Mouse (Mus musculus) layer of hippocampus, postnatal 14 days (tissue): ENCODE data around the gene Creg2. TPM values are rescaled to one million over a fixed set of nuclear protein-coding genes. Genes with fewer than 3 reads are reported as not detected.
"Not testable (repeated sequence)": the region's sequence is repeated elsewhere in the genome, so short reads cannot be mapped to it uniquely, and the experiment has no call there.

Source experiments
- DNase-seq, 2 experiments: peaks; one replicate each; pipeline ENCODE4 v3.0.0; 2021 to 2022; ENCODE audit warnings: low spot score in 2 of 2, mixed read lengths in 1 of 2
- total RNA-seq, 2 experiments: library from RNA; stranded (reverse); gene quantifications; 2 replicates each; pipeline ENCODE4 v1.2.3; 2021

The Creg2 gene
- total RNA-seq, 2 experiments from 2014 or later = 66.6 to 68.0 TPM

DNA sequence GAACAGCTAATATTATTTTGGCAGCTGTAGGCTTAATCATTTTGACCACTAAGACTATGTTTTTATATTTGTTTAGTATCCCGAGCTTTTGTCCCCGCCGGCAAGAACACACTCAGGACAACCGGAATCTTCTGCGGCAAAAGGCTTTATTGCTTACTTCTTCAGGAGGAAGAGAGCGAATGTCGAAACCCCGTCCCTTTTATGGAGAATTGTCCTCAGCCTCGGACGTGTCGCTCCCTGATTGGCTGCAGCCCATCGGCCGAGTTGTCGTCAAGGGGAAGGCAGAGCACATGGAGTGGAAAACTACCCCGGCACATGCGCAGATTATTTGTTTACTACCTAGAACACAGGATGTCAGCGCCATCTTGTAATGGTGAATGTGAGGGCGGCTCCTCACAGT lies 3.6 kb upstream of the Creg2 start:
- DNase-seq = not testable (repeated sequence)

DNA sequence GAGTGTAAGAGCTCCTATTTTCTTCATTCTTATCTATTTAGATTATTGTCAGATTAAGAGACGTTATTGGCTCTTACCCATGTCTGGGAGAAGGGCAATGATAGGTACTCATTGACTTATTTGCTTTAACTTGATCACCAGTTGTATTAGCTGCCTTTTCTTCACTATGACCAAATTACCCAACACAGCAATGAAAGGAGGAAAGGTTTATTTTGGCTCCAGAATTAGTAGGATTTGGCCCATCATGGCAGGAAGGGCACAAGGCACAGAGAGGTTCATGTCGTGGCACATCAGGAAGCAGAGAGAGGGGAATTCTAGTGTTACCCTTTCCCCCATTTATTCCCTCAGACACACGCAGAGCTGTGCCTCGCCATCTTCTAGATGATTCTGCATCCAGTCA lies 1.8 kb upstream of the Creg2 start:
- no peak for DNase-seq

DNA sequence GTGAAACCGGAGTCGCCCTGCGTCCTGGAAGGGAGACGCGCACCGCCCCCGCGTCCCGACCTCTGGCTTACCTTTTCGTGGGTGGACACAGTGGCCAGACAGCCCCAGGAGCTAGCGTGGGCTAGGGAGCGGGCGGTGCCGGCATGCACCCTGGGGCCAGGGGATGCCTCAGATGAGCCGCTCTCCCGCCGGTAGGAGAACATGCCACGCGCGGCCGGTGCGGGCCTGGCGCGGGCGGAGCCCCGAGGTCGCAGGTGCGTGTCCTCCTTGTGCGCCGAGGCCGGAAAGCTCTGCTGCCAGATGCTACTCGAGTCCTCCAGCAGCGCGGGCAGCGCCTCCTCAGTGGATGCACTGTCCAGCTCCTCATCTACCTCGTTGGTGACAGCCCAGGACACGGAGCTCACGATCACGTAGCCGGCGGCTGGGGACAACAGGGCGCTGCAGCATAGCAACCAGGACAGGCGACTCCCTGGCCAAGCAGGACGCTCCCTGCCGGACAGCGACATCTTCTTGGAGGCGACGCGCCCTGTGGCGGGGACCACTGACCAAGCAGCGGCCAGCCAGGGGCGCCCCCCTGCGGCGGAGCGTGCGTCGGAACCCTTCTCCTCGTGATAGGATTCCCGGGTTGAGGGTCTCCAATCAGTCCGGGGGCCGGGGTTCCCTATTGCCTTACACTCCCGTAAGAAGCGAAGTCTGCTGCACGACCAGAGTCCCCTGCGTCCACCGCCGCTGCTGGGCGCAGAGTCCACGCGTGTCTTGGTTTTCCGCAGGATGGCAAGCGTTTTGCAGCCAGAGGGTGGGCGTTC lies 636 bp downstream of the Creg2 start:
- peak; percentile 73 to 79 for DNase-seq

DNA sequence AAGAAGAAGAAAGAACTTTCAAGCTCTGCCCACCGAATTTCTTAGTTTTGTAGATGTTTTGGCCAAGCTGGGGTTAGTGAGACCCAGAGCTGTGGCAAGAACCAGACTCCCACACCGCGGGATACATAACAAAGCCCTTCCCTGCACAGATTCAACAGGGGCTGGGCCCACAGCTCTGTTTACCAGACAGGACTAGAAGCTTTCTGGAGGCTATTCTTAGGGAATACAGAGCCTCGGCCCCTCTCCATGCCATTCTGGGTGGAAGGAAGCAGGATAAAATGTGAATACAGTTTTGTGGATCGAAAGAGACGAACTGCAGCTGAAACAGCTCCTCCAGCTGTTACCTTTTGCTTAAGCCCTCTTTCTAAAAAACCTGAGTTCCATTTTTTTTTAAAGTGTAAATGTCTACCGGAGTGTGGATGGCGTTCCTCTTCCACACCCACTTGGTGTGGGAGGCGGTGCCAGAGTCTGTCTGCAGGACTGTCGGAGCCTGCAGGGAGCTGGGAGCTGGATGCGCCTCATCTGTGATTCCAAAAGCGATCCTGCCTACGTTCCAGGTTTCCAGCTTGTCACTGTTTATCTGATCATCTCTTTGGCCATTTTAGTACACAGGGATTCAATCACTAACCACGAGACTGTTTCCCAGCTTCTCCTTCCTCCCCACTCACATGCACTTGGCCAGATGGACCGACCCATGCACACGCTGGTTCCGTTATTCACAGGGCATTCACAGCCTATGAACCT lies 1.4 kb downstream of the Creg2 start:
- DNase-seq = peak; percentile 36 to 52

DNA sequence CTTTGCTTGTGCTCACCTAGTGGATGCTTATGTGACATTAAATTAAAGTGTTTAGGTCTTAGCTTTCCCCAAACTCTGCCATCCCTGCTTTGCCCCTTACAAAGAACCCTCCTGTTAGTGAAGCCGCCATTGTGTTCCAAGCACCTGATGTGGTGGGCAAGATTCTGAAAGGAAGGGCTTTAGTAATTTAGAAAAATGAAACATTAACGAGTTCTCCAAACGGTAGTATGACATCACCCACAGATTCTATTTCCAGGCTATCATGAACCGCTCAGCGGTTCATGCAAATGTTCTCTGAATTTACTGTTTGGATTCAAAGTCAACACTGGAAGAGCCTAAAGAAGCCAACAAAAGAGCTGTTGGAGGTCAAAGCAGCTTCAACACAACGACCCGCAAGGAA lies 2.7 kb downstream of the Creg2 start:
- no peak for DNase-seq

DNA sequence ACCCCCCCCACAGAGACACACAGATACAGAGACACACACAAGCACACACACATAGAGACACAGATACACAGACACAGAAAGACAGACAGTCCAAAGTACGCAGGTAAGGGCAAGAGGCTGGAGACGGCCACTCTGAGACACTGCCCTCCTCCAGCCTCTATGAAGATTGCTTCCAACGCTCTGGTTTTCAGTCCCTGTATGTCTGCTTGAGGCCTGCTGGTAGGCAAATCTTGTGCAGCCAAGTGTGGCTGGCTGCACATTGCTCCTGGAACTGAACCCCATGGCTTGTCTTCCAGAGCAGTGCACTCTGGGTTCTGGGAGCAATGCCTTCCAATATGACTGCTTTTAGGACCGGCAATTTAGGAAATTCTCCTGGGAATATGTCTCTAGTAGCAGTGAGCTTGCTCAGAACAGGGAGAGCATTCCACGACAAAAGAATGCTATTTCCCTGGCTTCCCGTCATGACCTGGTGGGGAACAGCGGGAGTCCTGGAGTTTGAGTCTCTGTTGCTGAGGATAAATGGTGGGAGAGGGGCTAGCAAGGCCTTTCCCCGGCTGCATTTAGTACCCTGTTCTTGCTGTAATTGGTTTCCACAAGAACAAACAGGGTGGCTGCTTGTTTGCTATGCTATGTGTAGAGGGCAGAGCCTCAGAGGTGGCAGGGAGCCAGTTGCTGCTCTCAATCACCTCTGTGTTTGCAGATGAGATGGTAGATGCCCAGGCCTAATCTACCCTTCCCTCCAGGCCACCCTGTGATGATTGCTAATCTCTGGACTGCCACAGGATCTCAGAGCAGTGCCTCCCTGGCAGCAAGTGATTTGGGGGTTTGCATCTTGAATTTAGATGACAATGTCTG lies 5.1 kb downstream of the Creg2 start:
- DNase-seq = peak; percentile 35 to 55

DNA sequence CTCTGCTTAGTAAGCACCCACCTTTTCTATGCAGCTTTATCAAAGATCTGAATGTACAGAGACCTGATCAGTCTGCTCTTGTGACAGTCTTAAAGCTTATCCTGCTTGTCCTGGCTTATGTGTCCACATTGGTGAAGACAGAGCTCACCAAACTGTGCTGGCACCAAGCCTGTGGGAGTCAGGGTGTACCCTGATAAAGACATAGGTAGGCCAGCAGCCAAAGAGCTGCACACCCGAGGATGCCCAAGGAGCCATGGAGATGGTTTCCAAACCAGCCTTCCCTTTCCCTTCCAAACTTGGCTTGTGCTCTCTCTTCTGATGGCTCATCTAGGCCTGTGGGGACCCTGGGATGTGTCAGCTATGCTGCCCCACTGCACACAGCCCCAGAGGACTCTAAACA lies 6.9 kb downstream of the Creg2 start:
- no peak for DNase-seq

DNA sequence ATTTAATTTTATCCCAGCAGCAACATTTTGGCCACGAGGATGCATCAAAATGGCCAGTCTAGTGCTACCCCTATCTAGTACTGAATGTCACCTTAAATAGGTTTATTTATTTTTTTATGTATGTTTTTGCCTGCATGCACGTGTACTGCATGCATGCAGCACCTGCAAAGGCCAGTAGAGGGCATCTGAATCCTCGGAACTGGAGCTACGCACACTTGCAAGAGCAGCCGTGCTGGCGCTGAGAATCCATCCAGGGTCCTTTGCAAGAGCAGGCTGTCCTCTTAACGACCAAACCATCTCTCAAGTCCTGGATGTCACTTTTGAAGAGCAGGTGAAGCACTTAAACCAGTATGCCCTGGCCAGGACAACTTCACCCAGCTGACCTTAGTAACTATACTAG lies 9.6 kb downstream of the Creg2 start:
- DNase-seq = no peak

DNA sequence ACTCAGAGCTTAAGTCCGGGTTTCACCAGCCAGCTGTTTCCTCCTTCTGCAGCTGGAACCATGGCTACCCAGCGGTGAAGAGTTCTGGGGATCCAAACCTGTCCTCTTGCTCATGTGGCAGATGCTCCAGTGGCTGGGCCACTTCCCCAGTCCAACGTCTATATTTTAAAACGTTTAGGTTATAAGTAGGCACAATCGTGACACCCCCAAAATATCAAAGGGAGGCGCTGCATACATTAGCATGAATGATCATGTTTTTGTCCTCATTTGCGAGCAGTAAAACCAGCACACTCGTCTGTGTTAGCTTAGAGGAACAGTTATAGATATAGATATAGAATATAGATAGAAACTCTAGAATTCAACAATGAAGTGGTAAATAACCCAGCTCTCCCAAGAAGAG lies 14.1 kb downstream of the Creg2 start:
- no peak for DNase-seq

DNA sequence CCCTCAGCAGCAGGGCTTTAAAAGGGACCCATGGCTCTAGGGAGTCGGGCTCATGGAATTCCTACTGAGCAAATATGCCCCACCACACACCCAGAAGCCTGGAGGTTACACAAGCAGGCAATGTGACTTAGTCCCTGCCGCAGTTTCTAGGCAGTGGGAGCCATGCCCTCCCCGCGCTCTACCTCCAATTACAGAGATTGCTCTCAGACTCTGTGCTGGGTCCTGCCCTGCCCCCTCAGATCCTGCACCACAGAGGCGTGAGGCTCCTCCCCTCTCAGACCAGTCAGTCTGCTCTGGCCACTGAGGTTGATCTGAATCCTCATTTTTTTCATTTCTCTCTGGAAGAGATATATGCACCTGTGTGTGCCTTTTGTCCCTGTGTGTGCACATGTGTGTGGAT lies 14.6 kb downstream of the Creg2 start:
- DNase-seq = no peak

DNA sequence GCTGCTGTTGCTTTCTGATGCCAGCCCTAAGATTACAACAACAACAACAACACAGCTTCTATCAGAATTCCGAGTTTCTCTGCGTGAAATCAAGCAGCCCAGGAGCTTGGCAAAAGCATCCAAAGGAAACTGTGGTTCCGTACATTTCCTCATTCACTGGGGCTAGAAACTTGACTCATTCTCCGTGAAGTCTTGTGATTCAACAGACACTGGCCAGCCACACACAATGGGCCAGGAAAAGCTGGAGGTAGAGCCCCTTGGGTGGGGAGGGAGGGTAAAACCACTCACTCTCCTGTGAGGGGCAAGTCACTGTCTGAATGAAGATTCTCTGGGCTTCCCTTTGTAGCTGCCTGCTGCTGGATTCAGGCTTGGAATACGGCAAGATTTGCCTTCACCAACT lies 15.1 kb downstream of the Creg2 start:
- no peak for DNase-seq

DNA sequence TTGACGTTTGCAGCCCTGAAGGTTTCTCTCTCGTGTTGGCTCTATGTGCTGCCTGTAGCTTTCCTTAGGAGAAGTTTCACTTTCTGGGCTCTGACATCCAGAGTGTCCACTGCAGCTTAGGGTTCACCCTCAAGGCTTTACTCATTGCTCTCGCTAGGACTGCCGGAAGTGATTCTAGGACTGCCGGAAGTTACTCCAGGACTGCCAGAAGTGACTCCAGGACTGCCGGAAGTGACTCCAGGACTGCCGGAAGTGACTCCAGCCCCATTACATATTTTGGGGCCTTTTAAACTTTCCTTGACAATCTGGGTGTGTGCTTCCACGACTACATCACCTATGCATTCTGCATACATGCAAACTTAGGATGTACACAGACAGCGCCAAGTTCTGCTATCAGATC lies 22.7 kb downstream of the Creg2 start:
- DNase-seq = no peak

DNA sequence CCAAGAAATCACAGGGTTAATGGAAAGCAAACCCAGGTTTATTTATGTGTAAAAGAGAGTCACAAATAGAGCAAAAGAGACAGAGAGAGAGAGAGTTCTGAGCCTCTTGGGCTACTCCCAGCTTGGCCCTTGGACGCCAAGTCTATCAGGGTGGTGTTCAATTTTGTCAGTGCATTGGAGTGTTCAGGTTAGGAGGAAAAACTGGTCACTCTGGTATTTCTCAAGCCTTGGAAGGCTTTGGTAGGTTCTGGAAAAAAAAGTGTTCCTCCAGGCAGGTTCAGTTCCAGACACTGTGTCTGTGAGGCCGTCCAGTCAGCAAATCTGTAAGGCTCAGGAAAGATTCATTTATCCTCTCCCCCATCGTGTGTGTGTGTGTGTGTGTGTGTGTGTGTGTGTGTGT lies 25.8 kb downstream of the Creg2 start:
- DNase-seq = no peak

DNA sequence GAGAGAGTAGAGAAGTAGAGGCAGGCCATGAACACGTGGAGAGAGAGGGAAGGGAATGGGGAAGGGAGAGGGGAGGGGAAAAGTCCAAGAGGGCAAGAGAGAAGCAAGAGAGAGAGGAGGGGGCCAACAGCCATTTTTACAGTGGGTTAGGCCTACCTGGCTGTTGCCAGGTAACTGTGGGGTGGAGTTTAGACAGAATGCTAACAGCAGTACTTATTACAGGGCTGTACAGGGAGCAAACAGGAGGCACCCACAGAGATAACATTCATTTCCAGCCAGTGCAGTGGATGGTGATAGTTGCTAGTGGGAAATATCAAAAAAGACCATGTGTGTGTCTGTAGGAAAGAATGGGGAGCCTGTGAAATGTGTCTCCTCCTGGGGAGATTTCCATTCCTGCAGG lies 27.5 kb downstream of the Creg2 start:
- no peak for DNase-seq

DNA sequence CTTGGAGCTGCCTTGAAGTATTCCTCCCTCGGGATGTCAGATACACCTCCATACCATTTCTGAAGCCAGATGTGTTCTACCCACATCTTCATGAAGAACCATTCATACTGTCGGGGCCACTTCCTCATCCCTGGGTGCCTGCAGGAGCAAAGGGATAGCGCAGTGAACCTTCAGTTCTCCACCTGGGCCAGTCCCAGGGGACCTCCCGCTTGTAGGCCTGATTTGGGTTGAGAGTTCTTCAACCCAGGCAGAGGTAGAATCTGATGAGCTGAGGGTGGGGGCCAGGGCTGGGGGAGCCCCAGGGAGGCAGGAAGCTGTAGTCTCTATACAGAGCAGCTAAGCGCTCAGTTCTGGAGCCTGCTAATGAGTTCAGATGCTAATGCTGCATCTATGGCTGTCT lies 28.2 kb downstream of the Creg2 start:
- no peak for DNase-seq

DNA sequence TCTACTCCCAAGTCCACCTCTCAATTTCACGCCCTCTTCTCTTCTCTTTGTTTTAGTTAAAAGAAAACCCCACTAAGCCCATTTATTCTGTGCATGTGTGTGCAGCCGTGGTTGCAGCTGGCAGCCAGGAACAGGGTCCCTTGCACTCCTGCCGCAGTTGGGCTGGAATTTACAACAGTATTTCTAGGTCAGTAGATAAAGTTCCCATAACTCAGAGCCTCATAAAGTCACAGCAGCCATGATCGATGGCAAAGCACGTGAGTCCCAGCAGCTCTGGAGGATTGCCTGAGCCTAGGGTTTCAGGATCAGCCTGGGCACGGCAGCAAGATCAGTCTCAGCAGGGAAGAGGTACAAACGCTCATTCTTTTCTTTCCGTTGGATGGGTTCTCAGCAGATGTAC lies 32.8 kb downstream of the Creg2 start:
- DNase-seq = no peak

DNA sequence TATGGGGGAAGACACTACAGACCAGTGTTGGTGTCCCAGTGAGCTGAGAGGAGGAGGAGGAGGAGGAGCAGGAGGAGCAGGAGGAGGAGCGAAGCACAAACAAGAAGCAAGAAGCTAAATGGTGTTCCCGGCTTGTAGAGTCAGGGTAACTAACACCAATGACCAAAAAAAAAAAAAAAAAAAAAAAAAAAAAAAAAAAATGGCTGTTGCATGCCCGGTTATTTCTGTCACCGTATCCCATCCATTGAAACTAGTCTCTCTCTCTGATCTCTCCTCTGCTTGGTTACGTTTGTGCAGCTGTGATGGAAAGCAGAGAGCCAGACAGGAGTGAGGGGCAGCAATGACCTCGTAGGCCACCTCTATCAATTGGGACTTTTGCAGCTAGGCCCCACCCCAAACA lies 35.7 kb downstream of the Creg2 start:
- DNase-seq = no peak

DNA sequence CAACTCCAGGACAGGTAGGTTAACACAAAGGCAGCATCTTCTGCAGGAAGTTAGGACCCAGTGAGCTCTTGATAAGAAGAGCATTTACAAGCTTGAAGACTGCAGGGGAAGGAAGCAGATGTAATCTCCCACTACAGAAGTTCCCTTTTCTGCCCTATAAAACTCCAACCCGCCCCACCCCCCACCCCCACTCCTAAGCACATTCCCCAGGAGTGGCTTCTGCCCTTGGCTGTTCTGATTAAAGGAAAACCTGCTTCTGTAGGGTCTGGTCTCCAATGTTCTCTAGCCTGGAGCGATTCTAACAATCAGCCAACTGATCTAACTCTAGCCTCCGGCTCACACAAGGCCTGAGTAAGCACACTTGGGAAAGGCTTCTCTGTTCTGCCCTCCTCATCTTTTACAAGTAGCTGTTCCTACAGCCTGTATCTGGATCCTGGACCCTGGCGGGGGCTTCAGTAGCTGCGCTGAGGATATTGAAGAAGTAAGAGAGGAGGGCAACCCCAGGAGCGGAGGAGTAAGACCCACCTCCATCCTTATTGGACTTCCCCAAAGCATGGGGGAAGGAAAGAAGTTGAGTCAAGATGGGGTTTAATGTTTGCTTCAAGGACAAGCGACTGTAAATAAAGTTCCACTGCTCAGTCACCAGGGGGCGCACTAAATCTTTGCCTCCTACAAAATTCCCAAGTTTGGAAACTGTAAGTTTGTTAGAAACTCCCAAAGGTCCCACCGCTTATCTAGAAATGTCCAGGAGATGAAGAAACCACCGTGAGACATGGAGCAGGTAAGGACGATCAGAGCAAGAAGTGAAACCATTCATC lies 36.6 kb downstream of the Creg2 start:
- DNase-seq = peak; percentile 37 to 41

DNA sequence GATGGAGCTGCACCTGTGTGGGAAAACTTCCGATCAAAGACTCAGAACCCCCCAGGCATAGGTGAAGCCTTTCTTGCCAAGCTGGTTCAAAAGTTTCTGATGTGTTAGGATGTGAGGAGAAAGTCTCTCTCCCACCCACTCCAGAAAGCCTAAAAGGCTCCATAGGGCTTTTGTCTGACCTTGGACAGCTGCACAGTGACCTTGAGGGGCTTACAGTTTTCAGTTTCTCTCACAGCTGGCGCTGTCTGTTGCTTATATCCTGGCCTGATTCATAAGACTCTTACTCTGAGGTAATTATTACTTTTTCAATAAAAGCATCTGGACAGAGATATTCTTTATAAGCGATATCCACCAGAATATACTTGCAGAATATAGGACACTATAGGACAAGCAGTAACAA lies 38.2 kb downstream of the Creg2 start:
- no peak for DNase-seq

DNA sequence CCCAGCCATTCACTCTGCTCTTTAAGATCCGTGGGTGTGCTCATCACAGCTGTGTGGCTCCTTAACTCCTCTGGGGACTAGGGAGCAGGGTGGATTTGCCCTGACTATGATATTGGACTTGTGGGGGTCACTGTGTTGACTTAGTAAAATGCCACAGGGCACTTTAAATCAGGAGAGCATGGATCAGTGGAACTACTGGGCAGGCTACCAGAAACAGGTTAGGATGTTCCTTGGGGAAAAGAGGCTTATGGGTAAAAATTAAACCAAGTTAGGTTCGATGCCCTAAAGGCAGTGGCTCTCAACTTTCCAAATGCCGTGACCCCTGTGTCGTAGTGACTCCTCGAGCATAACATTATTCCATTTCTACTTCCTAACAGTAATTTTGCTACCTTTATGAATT lies 38.8 kb downstream of the Creg2 start:
- DNase-seq = no peak

DNA sequence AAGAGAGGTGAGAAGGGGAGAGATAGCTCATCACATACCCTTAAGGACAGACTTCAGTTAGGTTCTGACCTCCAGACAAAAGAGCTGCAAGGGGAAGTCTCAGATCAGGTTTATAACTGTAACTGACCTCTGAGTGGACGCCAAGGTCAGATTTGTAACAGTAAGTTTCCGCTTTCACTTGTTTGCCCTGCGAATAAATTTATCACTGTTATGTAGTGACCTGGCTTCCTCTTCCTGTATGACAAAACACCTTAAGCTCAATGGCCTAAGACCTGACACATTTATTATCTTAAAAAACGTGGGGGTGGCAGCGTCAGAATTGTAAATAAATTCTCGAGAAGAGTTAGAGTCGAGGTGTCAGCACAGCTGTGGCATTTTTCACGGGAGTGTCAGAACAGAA lies 42.7 kb downstream of the Creg2 start:
- no peak for DNase-seq
